Mouse (Mus musculus): ENCODE data around the gene Olfr750. TPM values are rescaled to one million over a fixed set of nuclear protein-coding genes. Genes with fewer than 3 reads are reported as not detected.
A peak's percentile ranks its signal among the peaks of the same experiment; 100 is the strongest.

The Olfr750 gene
- total and polyA plus RNA-seq, 3 experiments, result not detected

DNA sequence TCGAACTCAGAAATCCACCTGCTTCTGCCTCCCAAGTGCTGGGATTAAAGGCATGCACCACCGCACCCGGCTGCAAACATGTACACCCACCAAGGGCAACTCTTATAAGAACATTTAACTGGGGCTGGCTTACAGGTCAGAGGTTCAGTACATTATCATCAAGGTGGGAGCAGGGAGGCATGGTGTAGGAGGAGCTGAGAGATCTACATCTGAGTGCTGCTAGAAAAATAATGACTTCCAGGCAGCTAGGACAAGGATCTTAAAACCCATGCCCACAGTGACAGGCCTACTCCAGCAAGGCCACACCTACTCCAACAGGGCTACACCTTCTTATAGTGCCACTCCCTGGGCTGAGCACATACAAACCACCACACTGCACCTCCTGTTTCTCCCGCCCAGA lies 11.7 kb upstream of the Olfr750 start:
- in situ Hi-C loops (cut with MboI; ENCODE audit: low pct_ligation_motif_present, low pct_unique_long_range_greater_than_20kb, low sequenced_read_pairs) (no loop called here), dilution Hi-C loops (cut with MboI; ENCODE audit: extremely low pct_ligation_motif_present, extremely low pct_unique_long_range_greater_than_20kb, low sequenced_read_pairs) (no loop called here)
- peaks cover 5% of the 10 kb centered on the region for H3K27me3 ChIP-seq (replicated peaks)
- TF ChIP-seq NRF1 (IDR thresholded peaks at IDR 0.05; ENCODE audit: low read depth, low read length) (no peak), MAZ (IDR thresholded peaks at IDR 0.05; ENCODE audit: low read depth, low read length) (no peak), GABPA (IDR thresholded peaks at IDR 0.05; ENCODE audit: insufficient replicate concordance, low read depth, low read length) (no peak), MXI1 (IDR thresholded peaks at IDR 0.05; ENCODE audit: low read depth, low read length) (no peak), ETS1 (conservative IDR thresholded peaks at IDR 0.05; ENCODE audit: low read depth, low read length) (no peak)
- H3K4me1 ChIP-seq (ENCODE audit: control insufficient read depth in 1 of 2, insufficient read depth in 2 of 2), result peaks cover 3 to 29% of the 10 kb centered on the region in 2 experiments; a peak in 3 of 4 replicates
- no peaks in the 10 kb centered on the region for H3K9me3 ChIP-seq (replicated peaks; ENCODE audit: low read length)
- DNase-seq (ENCODE audit: extremely low read depth), result no peak
- H3K9ac ChIP-seq (ENCODE audit: insufficient read depth, low read depth), result no peak overlapping the region
- no peak overlapping the region for H3K4me2 ChIP-seq (ENCODE audit: insufficient read depth, low read depth, poor library complexity, severe bottlenecking)
- H3K79me2 ChIP-seq (replicated peaks; ENCODE audit: control insufficient read depth, extremely low read depth, insufficient read depth, poor library complexity, severe bottlenecking), result no peaks in the 10 kb centered on the region
- H3K36me3 ChIP-seq (replicated peaks in 1 of 2; ENCODE audit: control insufficient read depth in 1 of 2, insufficient read depth in 1 of 2, low read length in 1 of 2), result no peaks in the 10 kb centered on the region
- no peak overlapping the region for H3K4me3 ChIP-seq (replicated peaks in 1 of 3; ENCODE audit: low read depth in 2 of 3, low read length in 2 of 3, poor library complexity in 1 of 3)
- no peak overlapping the region for H3K27ac ChIP-seq (ENCODE audit: insufficient read depth, low read depth)

DNA sequence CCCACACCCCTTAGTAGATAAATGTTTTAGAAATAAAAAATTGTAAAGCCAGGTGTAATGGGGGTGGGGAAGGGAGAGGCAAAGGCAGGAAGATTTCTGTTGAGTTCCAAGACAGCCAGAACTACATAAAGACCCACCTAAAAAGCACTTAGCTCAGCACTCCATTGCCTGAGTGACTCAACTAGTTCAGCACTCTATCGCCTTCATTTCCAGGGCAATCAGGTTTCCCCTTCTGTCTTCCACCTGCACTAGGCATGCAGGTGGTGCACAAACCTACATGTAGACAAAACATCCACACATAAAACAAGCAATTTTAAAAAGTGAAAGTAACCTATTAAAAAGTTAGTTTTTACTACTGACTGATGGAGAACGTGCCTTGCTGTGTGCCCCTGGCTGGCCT lies 10.9 kb upstream of the Olfr750 start:
- DNase-seq (ENCODE audit: extremely low read depth), result no peak
- Histone ChIP-seq H3K4me3 (replicated peaks in 1 of 3; ENCODE audit: low read depth in 2 of 3, low read length in 2 of 3, poor library complexity in 1 of 3) (no peak overlapping the region), H3K79me2 (replicated peaks; ENCODE audit: control insufficient read depth, extremely low read depth, insufficient read depth, poor library complexity, severe bottlenecking) (no peaks in the 10 kb centered on the region), H3K4me1 (ENCODE audit: control insufficient read depth in 1 of 2, insufficient read depth in 2 of 2) (peaks cover 4 to 29% of the 10 kb centered on the region in 2 experiments; a peak in 3 of 4 replicates), H3K27me3 (replicated peaks) (peaks cover 5% of the 10 kb centered on the region), H3K27ac (ENCODE audit: insufficient read depth, low read depth) (no peak overlapping the region), H3K9ac (ENCODE audit: insufficient read depth, low read depth) (no peak overlapping the region), H3K36me3 (replicated peaks in 1 of 2; ENCODE audit: control insufficient read depth in 1 of 2, insufficient read depth in 1 of 2, low read length in 1 of 2) (no peaks in the 10 kb centered on the region), H3K4me2 (ENCODE audit: insufficient read depth, low read depth, poor library complexity, severe bottlenecking) (no peak overlapping the region), H3K9me3 (replicated peaks; ENCODE audit: low read length) (no peaks in the 10 kb centered on the region)
- in situ Hi-C loops (cut with MboI; ENCODE audit: low pct_ligation_motif_present, low pct_unique_long_range_greater_than_20kb, low sequenced_read_pairs) (no loop called here), dilution Hi-C loops (cut with MboI; ENCODE audit: extremely low pct_ligation_motif_present, extremely low pct_unique_long_range_greater_than_20kb, low sequenced_read_pairs) (no loop called here)
- TF ChIP-seq NELFE (IDR thresholded peaks at IDR 0.05; ENCODE audit: low read depth, low read length), result no peak
- TF ChIP-seq MAFK (IDR thresholded peaks at IDR 0.05; ENCODE audit: insufficient replicate concordance, low read length), result 0 out of 2 replicates have a peak, but pooled peaks have one; percentile 36

DNA sequence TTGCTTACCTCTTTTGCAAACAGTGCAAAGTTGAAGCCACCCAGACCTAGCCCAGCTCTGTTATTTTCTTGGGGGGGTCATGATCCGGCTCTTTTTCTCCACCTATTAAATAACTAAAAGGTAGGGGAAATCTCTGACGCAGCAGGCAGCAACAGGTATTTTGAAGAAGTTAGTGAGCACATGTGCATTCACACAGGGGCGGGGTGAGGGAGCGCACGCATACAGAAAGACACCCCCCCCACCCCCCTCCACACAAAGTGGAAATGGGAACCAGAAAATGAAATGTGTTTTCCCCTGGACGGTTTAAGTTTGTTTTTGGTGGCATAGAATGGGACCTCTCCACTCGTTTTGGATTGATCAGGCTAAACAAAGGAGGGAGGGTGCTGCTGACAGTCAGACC lies 9.6 kb upstream of the Olfr750 start:
- Histone ChIP-seq H3K4me1 (ENCODE audit: control insufficient read depth in 1 of 2, insufficient read depth in 2 of 2) (peaks cover 4 to 35% of the 10 kb centered on the region in 2 experiments; a peak in 3 of 4 replicates), H3K4me3 (replicated peaks in 1 of 3; ENCODE audit: low read depth in 2 of 3, low read length in 2 of 3, poor library complexity in 1 of 3) (peak overlapping the region; percentile 52 to 71 (median 68)), H3K27me3 (replicated peaks) (peaks cover 5% of the 10 kb centered on the region), H3K79me2 (replicated peaks; ENCODE audit: control insufficient read depth, extremely low read depth, insufficient read depth, poor library complexity, severe bottlenecking) (no peaks in the 10 kb centered on the region), H3K4me2 (ENCODE audit: insufficient read depth, low read depth, poor library complexity, severe bottlenecking) (peak overlapping the region; percentile 67), H3K9ac (ENCODE audit: insufficient read depth, low read depth) (peak overlapping the region; percentile 23; the same call in 1 of the 2 replicates), H3K9me3 (replicated peaks; ENCODE audit: low read length) (no peaks in the 10 kb centered on the region), H3K36me3 (replicated peaks in 1 of 2; ENCODE audit: control insufficient read depth in 1 of 2, insufficient read depth in 1 of 2, low read length in 1 of 2) (no peaks in the 10 kb centered on the region), H3K27ac (ENCODE audit: insufficient read depth, low read depth) (no peak overlapping the region)
- dilution Hi-C loops (cut with MboI; ENCODE audit: extremely low pct_ligation_motif_present, extremely low pct_unique_long_range_greater_than_20kb, low sequenced_read_pairs), result no loop called here
- DNase-seq (ENCODE audit: extremely low read depth), result peak; percentile 31
- in situ Hi-C loops (cut with MboI; ENCODE audit: low pct_ligation_motif_present, low pct_unique_long_range_greater_than_20kb, low sequenced_read_pairs), result no loop called here
- TF ChIP-seq MAZ (IDR thresholded peaks at IDR 0.05; ENCODE audit: low read depth, low read length) (0 out of 2 replicates have a peak, but pooled peaks have one; percentile 69), EP300 (IDR thresholded peaks at IDR 0.05; ENCODE audit: low read length) (no peak), USF2 (conservative IDR thresholded peaks at IDR 0.05; ENCODE audit: low read depth, low read length) (no peak), UBTF (IDR thresholded peaks at IDR 0.05; ENCODE audit: low read depth, low read length) (no peak), ETS1 (conservative IDR thresholded peaks at IDR 0.05; ENCODE audit: low read depth, low read length) (0 out of 2 replicates have a peak, but pooled peaks have one; percentile 31), ELF1 (IDR thresholded peaks at IDR 0.05; ENCODE audit: low read depth, low read length) (0 out of 2 replicates have a peak, but pooled peaks have one; percentile 1), POLR2A (IDR thresholded peaks at IDR 0.05; ENCODE audit: low read depth, low read length) (no peak), MAFK (IDR thresholded peaks at IDR 0.05; ENCODE audit: insufficient replicate concordance, low read length) (no peak), CHD2 (IDR thresholded peaks at IDR 0.05; ENCODE audit: low read length) (no peak), IRF4 (IDR thresholded peaks at IDR 0.05; ENCODE audit: low read depth, low read length) (no peak), ZC3H11A (IDR thresholded peaks at IDR 0.05; ENCODE audit: low read depth, low read length) (no peak), POLR2AphosphoS2 (IDR thresholded peaks at IDR 0.05; ENCODE audit: low read depth, low read length) (no peak), CTCF (conservative IDR thresholded peaks at IDR 0.05 in 1 of 2, IDR thresholded peaks at IDR 0.05 in 1 of 2; ENCODE audit: low read depth in 2 of 2, low read length in 2 of 2) (no peak), PAX5 (IDR thresholded peaks at IDR 0.05; ENCODE audit: low read length) (no peak), SMC3 (IDR thresholded peaks at IDR 0.05; ENCODE audit: low read depth, low read length) (no peak), CHD1 (IDR thresholded peaks at IDR 0.05; ENCODE audit: low read depth, low read length) (0 out of 2 replicates have a peak, but pooled peaks have one; percentile 29), ZKSCAN1 (IDR thresholded peaks at IDR 0.05; ENCODE audit: borderline replicate concordance, low read depth, low read length) (no peak), TCF12 (IDR thresholded peaks at IDR 0.05; ENCODE audit: low read depth, low read length) (no peak), RCOR1 (conservative IDR thresholded peaks at IDR 0.05; ENCODE audit: low read depth, low read length) (no peak), JUND (conservative IDR thresholded peaks at IDR 0.05; ENCODE audit: low read depth, low read length) (no peak), GABPA (IDR thresholded peaks at IDR 0.05; ENCODE audit: insufficient replicate concordance, low read depth, low read length) (no peak), ZNF384 (IDR thresholded peaks at IDR 0.05; ENCODE audit: low read depth, low read length) (no peak), BHLHE40 (IDR thresholded peaks at IDR 0.05; ENCODE audit: low read depth, low read length) (peak; percentile 39; the same call in 1 of the 2 replicates)
